Mouse (Mus musculus) heart, adult 2 months (tissue): ENCODE measurements around the gene Speer4f1.

Experiments used
- CTCF ChIP-seq: fragments of 200-600 bp; IDR thresholded peaks from 2 replicates; pipeline ENCODE4 v1.8.1; 2022; ENCODE audit warnings: antibody characterized with exemption, mild to moderate bottlenecking, moderate library complexity
- EP300 ChIP-seq: fragments of 200-500 bp; IDR thresholded peaks from 2 replicates; pipeline ENCODE4 v1.6.1; 2011; ENCODE audit warnings: low read depth, low read length, control low read depth; ENCODE audit not compliant: insufficient read depth
- POLR2A ChIP-seq: fragments of 200-500 bp; IDR thresholded peaks from 2 replicates; pipeline ENCODE4 v1.6.1; 2011; ENCODE audit warnings: mild to moderate bottlenecking, low read depth, low read length, control low read depth; ENCODE audit not compliant: insufficient read depth

GRCm38 (mm10) chr5:17496650-17497049 is 20.8 kb downstream of the Speer4f1 start:
- TF ChIP-seq EP300 (no peak), CTCF (no peak), POLR2A (no peak)
